Mouse (Mus musculus): ENCODE measurements at regions not wholly inside any gene's neighbourhood (a gene's known extent, or its start where the extent isn't known, plus 50 kb on each side); places are given as distances from the start of the nearest gene placed in this dataset.
A peak's percentile ranks its signal among the peaks of the same experiment; 100 is the strongest.

GRCm38 (mm10) chr8:10865941-10866513 is 142.2 kb downstream of the Irs2 start:
- Histone ChIP-seq H3K4me1 (ENCODE audit: control insufficient read depth, insufficient read depth, low read length) (0 out of 2 replicates have a peak, but pooled peaks cover 3% of the 10 kb centered on the region), H3K36me3 (ENCODE audit: control insufficient read depth, insufficient read depth, low read length) (no peaks in the 10 kb centered on the region), H3K27me3 (ENCODE audit: control insufficient read depth, insufficient read depth, low read length) (no peaks in the 10 kb centered on the region), H3K27ac (ENCODE audit: low read depth, low read length) (no peak overlapping the region), H3K9me3 (ENCODE audit: control insufficient read depth, low read length) (no peaks in the 10 kb centered on the region), H3K4me2 (ENCODE audit: low read depth, low read length) (no peak overlapping the region), H3K4me3 (ENCODE audit: low read depth, low read length) (no peak overlapping the region), H3K9ac (replicated peaks; ENCODE audit: low read depth, low read length) (no peak overlapping the region)
- no peak for ATAC-seq (ENCODE audit: low read depth)
- WGBS, result 54% methylated on average over 11 of the region's 11 CpGs

- Histone ChIP-seq H3K4me1 (ENCODE audit: control insufficient read depth, insufficient read depth, low read length) (0 out of 2 replicates have a peak, but pooled peaks cover 3% of the 10 kb centered on the region), H3K9ac (replicated peaks; ENCODE audit: low read depth, low read length) (no peak overlapping the region), H3K4me2 (ENCODE audit: low read depth, low read length) (no peak overlapping the region), H3K27me3 (ENCODE audit: control insufficient read depth, insufficient read depth, low read length) (no peaks in the 10 kb centered on the region), H3K27ac (ENCODE audit: low read depth, low read length) (peak overlapping the region; percentile 52), H3K36me3 (ENCODE audit: control insufficient read depth, insufficient read depth, low read length) (no peaks in the 10 kb centered on the region), H3K4me3 (ENCODE audit: low read depth, low read length) (no peak overlapping the region), H3K9me3 (ENCODE audit: control insufficient read depth, low read length) (no peaks in the 10 kb centered on the region)
- WGBS, result 41% methylated on average over 8 of the region's 8 CpGs
- no peak for ATAC-seq (ENCODE audit: low read depth)
Measured at GRCm38 (mm10) chr8:10865415-10865821, 142.8 kb downstream of the Irs2 start.

GRCm38 (mm10) chr8:10862442-10862841 is 145.8 kb downstream of the Irs2 start:
- Histone ChIP-seq H3K27ac (ENCODE audit: low read depth, low read length) (no peak overlapping the region), H3K9ac (replicated peaks; ENCODE audit: low read depth, low read length) (no peak overlapping the region), H3K4me3 (ENCODE audit: low read depth, low read length) (no peak overlapping the region), H3K9me3 (ENCODE audit: control insufficient read depth, low read length) (no peaks in the 10 kb centered on the region), H3K36me3 (ENCODE audit: control insufficient read depth, insufficient read depth, low read length) (no peaks in the 10 kb centered on the region), H3K4me1 (ENCODE audit: control insufficient read depth, insufficient read depth, low read length) (0 out of 2 replicates have a peak, but pooled peaks cover 3% of the 10 kb centered on the region), H3K27me3 (ENCODE audit: control insufficient read depth, insufficient read depth, low read length) (no peaks in the 10 kb centered on the region), H3K4me2 (ENCODE audit: low read depth, low read length) (no peak overlapping the region)
- WGBS, result 78% methylated on average over 13 of the region's 13 CpGs
- ATAC-seq (ENCODE audit: low read depth), result no peak

- 85% methylated on average over 4 of the region's 4 CpGs for WGBS
- no peak overlapping the region for H3K9ac ChIP-seq (replicated peaks; ENCODE audit: low read depth, low read length)
- ATAC-seq (ENCODE audit: low read depth), result no peak
- H3K4me1 ChIP-seq (ENCODE audit: control insufficient read depth, insufficient read depth, low read length), result 0 out of 2 replicates have a peak, but pooled peaks cover 3% of the 10 kb centered on the region
- no peaks in the 10 kb centered on the region for H3K36me3 ChIP-seq (ENCODE audit: control insufficient read depth, insufficient read depth, low read length)
- no peaks in the 10 kb centered on the region for H3K27me3 ChIP-seq (ENCODE audit: control insufficient read depth, insufficient read depth, low read length)
- no peak overlapping the region for H3K27ac ChIP-seq (ENCODE audit: low read depth, low read length)
- no peaks in the 10 kb centered on the region for H3K9me3 ChIP-seq (ENCODE audit: control insufficient read depth, low read length)
- H3K4me2 ChIP-seq (ENCODE audit: low read depth, low read length), result no peak overlapping the region
- no peak overlapping the region for H3K4me3 ChIP-seq (ENCODE audit: low read depth, low read length)
Measured at GRCm38 (mm10) chr8:10860810-10861209, 147.4 kb downstream of the Irs2 start.

GRCm38 (mm10) chr8:10857874-10858273 is 150.4 kb downstream of the Irs2 start:
- Histone ChIP-seq H3K36me3 (ENCODE audit: control insufficient read depth, insufficient read depth, low read length) (no peaks in the 10 kb centered on the region), H3K27me3 (ENCODE audit: control insufficient read depth, insufficient read depth, low read length) (no peaks in the 10 kb centered on the region), H3K9ac (replicated peaks; ENCODE audit: low read depth, low read length) (no peak overlapping the region), H3K4me3 (ENCODE audit: low read depth, low read length) (no peak overlapping the region), H3K27ac (ENCODE audit: low read depth, low read length) (no peak overlapping the region), H3K4me1 (ENCODE audit: control insufficient read depth, insufficient read depth, low read length) (no peaks in the 10 kb centered on the region), H3K4me2 (ENCODE audit: low read depth, low read length) (no peak overlapping the region), H3K9me3 (ENCODE audit: control insufficient read depth, low read length) (no peaks in the 10 kb centered on the region)
- no peak for ATAC-seq (ENCODE audit: low read depth)
- WGBS, result 93% methylated on average over 3 of the region's 3 CpGs

GRCm38 (mm10) chr8:10856996-10857720 is 151.1 kb downstream of the Irs2 start:
- Histone ChIP-seq H3K4me1 (ENCODE audit: control insufficient read depth, insufficient read depth, low read length) (no peaks in the 10 kb centered on the region), H3K4me3 (ENCODE audit: low read depth, low read length) (no peak overlapping the region), H3K9ac (replicated peaks; ENCODE audit: low read depth, low read length) (no peak overlapping the region), H3K36me3 (ENCODE audit: control insufficient read depth, insufficient read depth, low read length) (no peaks in the 10 kb centered on the region), H3K27me3 (ENCODE audit: control insufficient read depth, insufficient read depth, low read length) (no peaks in the 10 kb centered on the region), H3K4me2 (ENCODE audit: low read depth, low read length) (no peak overlapping the region), H3K9me3 (ENCODE audit: control insufficient read depth, low read length) (no peaks in the 10 kb centered on the region), H3K27ac (ENCODE audit: low read depth, low read length) (no peak overlapping the region)
- WGBS, result 39% methylated on average over 15 of the region's 15 CpGs
- ATAC-seq (ENCODE audit: low read depth), result no peak

GRCm38 (mm10) chr8:10855696-10856095 is 152.6 kb downstream of the Irs2 start:
- Histone ChIP-seq H3K27me3 (ENCODE audit: control insufficient read depth, insufficient read depth, low read length) (no peaks in the 10 kb centered on the region), H3K4me2 (ENCODE audit: low read depth, low read length) (no peak overlapping the region), H3K27ac (ENCODE audit: low read depth, low read length) (no peak overlapping the region), H3K4me1 (ENCODE audit: control insufficient read depth, insufficient read depth, low read length) (no peaks in the 10 kb centered on the region), H3K9me3 (ENCODE audit: control insufficient read depth, low read length) (no peaks in the 10 kb centered on the region), H3K9ac (replicated peaks; ENCODE audit: low read depth, low read length) (no peak overlapping the region), H3K36me3 (ENCODE audit: control insufficient read depth, insufficient read depth, low read length) (no peaks in the 10 kb centered on the region), H3K4me3 (ENCODE audit: low read depth, low read length) (no peak overlapping the region)
- ATAC-seq (ENCODE audit: low read depth), result no peak
- WGBS, result 96% methylated on average over 3 of the region's 3 CpGs

GRCm38 (mm10) chr8:10855131-10855530 is 153.1 kb downstream of the Irs2 start:
- Histone ChIP-seq H3K4me2 (ENCODE audit: low read depth, low read length) (no peak overlapping the region), H3K27me3 (ENCODE audit: control insufficient read depth, insufficient read depth, low read length) (no peaks in the 10 kb centered on the region), H3K36me3 (ENCODE audit: control insufficient read depth, insufficient read depth, low read length) (no peaks in the 10 kb centered on the region), H3K9ac (replicated peaks; ENCODE audit: low read depth, low read length) (no peak overlapping the region), H3K4me3 (ENCODE audit: low read depth, low read length) (no peak overlapping the region), H3K4me1 (ENCODE audit: control insufficient read depth, insufficient read depth, low read length) (no peaks in the 10 kb centered on the region), H3K27ac (ENCODE audit: low read depth, low read length) (no peak overlapping the region), H3K9me3 (ENCODE audit: control insufficient read depth, low read length) (no peaks in the 10 kb centered on the region)
- 94% methylated on average over 4 of the region's 4 CpGs for WGBS
- ATAC-seq (ENCODE audit: low read depth), result no peak

GRCm38 (mm10) chr8:10854600-10854999 is 153.7 kb downstream of the Irs2 start:
- 62% methylated on average over 6 of the region's 6 CpGs for WGBS
- H3K4me3 ChIP-seq (ENCODE audit: low read depth, low read length), result no peak overlapping the region
- no peaks in the 10 kb centered on the region for H3K36me3 ChIP-seq (ENCODE audit: control insufficient read depth, insufficient read depth, low read length)
- no peak overlapping the region for H3K27ac ChIP-seq (ENCODE audit: low read depth, low read length)
- H3K4me1 ChIP-seq (ENCODE audit: control insufficient read depth, insufficient read depth, low read length), result no peaks in the 10 kb centered on the region
- ATAC-seq (ENCODE audit: low read depth), result no peak
- no peak overlapping the region for H3K9ac ChIP-seq (replicated peaks; ENCODE audit: low read depth, low read length)
- H3K4me2 ChIP-seq (ENCODE audit: low read depth, low read length), result no peak overlapping the region
- H3K27me3 ChIP-seq (ENCODE audit: control insufficient read depth, insufficient read depth, low read length), result no peaks in the 10 kb centered on the region
- H3K9me3 ChIP-seq (ENCODE audit: control insufficient read depth, low read length), result no peaks in the 10 kb centered on the region
